ENCODE assay signal across 7 mouse cellular contexts in the genomic region with DNA sequence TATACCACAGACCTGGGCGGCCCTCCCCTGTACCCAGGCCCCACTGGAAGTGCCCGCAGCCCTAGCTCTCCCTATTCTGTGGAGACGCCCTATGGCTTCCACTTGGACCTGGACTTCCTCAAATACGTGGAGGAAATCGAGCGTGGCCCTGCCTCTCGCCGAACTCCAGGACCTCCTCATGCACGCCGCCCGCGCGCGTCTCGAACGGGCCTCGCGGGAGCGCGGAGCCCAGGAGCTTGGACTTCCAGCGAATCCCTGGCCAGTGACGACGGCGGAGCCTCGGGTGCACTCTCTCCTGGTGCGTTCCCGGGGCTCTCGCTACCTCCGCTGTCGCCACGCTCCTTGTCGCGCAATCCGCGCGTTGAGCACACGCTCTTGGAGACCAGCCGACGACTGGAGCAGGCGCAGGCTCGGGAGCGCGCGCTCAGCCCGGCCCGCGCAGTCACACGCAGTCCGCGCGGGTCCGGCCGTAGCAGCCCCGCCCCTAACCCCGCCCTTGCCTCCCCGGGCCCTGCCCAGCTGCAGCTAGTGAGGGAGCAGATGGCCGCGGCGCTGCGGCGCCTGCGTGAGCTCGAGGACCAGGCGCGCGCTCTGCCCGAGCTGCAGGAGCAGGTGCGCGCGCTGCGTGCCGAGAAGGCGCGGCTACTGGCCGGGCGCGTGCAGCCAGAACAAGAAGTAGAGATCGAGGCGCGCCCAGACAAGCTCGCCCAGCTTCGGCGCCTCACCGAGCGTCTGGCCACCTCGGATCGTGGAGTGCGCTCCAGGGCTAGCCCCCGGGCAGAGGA. TPM values are rescaled to one million over a fixed set of nuclear protein-coding genes. Genes with fewer than 3 reads are reported as not detected.
DNase-seq lines count a peak whose midpoint lies in the region; ATAC-seq lines count a peak whose summit lies in the region.

No protein-coding gene starts in this region.

- peaks cover 19% of the 10 kb centered on the region for H3K4me1 ChIP-seq in intestine, embryonic 15.5 days (replicated peaks)
- peaks cover 35% of the 10 kb centered on the region for H3K4me1 ChIP-seq in midbrain, embryonic 10.5 days

- under 1% methylated on average over 83 of the region's 89 CpGs for WGBS in intestine, embryonic 15.5 days
- WGBS in midbrain, embryonic 10.5 days, result under 1% methylated on average over 89 of the region's 89 CpGs

- intact Hi-C loops in left cerebral cortex, postnatal 25 days (cut with DNase I), result no loop called here

- H3K4me2 ChIP-seq in intestine, embryonic 15.5 days (replicated peaks), result peak overlapping the region; percentile 95

- H3K27me3 ChIP-seq in intestine, embryonic 15.5 days (replicated peaks), result no peaks in the 10 kb centered on the region
- 0 out of 2 replicates have a peak, but pooled peaks cover 4% of the 10 kb centered on the region for H3K27me3 ChIP-seq in midbrain, embryonic 10.5 days (ENCODE audit: low read depth, poor library complexity, severe bottlenecking)

- H3K36me3 ChIP-seq in intestine, embryonic 15.5 days, result peaks cover 24% of the 10 kb centered on the region
- peaks cover 44% of the 10 kb centered on the region for H3K36me3 ChIP-seq in midbrain, embryonic 10.5 days

- peak overlapping the region; percentile 54 for H3K4me3 ChIP-seq in intestine, embryonic 15.5 days (replicated peaks)
- H3K4me3 ChIP-seq in midbrain, embryonic 10.5 days, result peak overlapping the region; percentile 68

- ATAC-seq in intestine, embryonic 15.5 days, result peak; percentile 98

- no peaks in the 10 kb centered on the region for H3K9me3 ChIP-seq in intestine, embryonic 15.5 days
- H3K9me3 ChIP-seq in midbrain, embryonic 10.5 days (replicated peaks), result no peaks in the 10 kb centered on the region

- peak overlapping the region; percentile 73 for H3K9ac ChIP-seq in intestine, embryonic 15.5 days

- peak; percentile 79 to 80 for DNase-seq in adrenal gland, adult 18-20 months (ENCODE audit: low spot score in 2 of 2)
- DNase-seq in embryo, embryonic 11 days, result peak; percentile 99
- peak; percentile 95 for DNase-seq in gastrocnemius, postnatal 25 days
- peak; percentile 94 to 95 for DNase-seq in left cerebral cortex, postnatal 25 days (ENCODE audit: low spot score in 2 of 2)
- peak; percentile 95 for DNase-seq in midbrain, embryonic 10.5 days (ENCODE audit: low spot score)
- DNase-seq in right cerebral cortex, postnatal 4 days, result peak; percentile 90

- H3K27ac ChIP-seq in intestine, embryonic 15.5 days, result peak overlapping the region; percentile 88
- H3K27ac ChIP-seq in midbrain, embryonic 10.5 days (replicated peaks), result peak overlapping the region; percentile 89

RNA-seq across cellular contexts. Expression of gene Rps28, which starts 7.0 kb away (rescaled TPM):
- 1,000 to 10,000 TPM; 1,292 to 1,451 TPM for total RNA-seq in adrenal gland, adult 18-20 months (2021)
- total RNA-seq in gastrocnemius, postnatal 25 days (2021), result 100 to 1,000 TPM; 538 to 612 TPM
- polyA plus RNA-seq in intestine, embryonic 15.5 days (2015; fragmentation: Nextera tagmentation; extraction: Ambion mirVana), result 1,025 and 1,054 TPM in 2 replicates
- total RNA-seq in left cerebral cortex, postnatal 25 days (2021), result 100 to 1,000 TPM; 675 to 677 TPM
- 699 and 827 TPM in 2 replicates for polyA plus RNA-seq in midbrain, embryonic 10.5 days (2016; fragmentation: Nextera tagmentation; extraction: Ambion mirVana)

RNA-seq across cellular contexts. Expression of gene Ndufa7, which starts 7.0 kb away (rescaled TPM):
- 100 to 1,000 TPM; 487 to 498 TPM for total RNA-seq in adrenal gland, adult 18-20 months (2021)
- total RNA-seq in gastrocnemius, postnatal 25 days (2021), result 100 to 1,000 TPM; 326 to 339 TPM
- polyA plus RNA-seq in intestine, embryonic 15.5 days (2015; fragmentation: Nextera tagmentation; extraction: Ambion mirVana), result 492 and 540 TPM in 2 replicates
- total RNA-seq in left cerebral cortex, postnatal 25 days (2021), result 100 to 1,000 TPM; 196 to 205 TPM
- 496 and 518 TPM in 2 replicates for polyA plus RNA-seq in midbrain, embryonic 10.5 days (2016; fragmentation: Nextera tagmentation; extraction: Ambion mirVana)

RNA-seq across cellular contexts. Expression of gene Kank3, which starts 7.1 kb away (rescaled TPM):
- 10 to 100 TPM; 66.2 to 93.4 TPM for total RNA-seq in adrenal gland, adult 18-20 months (2021)
- 10 to 100 TPM; 18.5 to 20.7 TPM for total RNA-seq in gastrocnemius, postnatal 25 days (2021)
- polyA plus RNA-seq in intestine, embryonic 15.5 days (2015; fragmentation: Nextera tagmentation; extraction: Ambion mirVana), result 23.0 and 30.5 TPM in 2 replicates
- total RNA-seq in left cerebral cortex, postnatal 25 days (2021), result 10 to 100 TPM; 37.0 to 39.7 TPM
- 24.6 and 29.4 TPM in 2 replicates for polyA plus RNA-seq in midbrain, embryonic 10.5 days (2016; fragmentation: Nextera tagmentation; extraction: Ambion mirVana)

RNA-seq across cellular contexts. Expression of gene Cd320, which starts 25.5 kb away (rescaled TPM):
- 10 to 100 TPM; 24.0 to 39.7 TPM for total RNA-seq in adrenal gland, adult 18-20 months (2021)
- 10 to 100 TPM; 15.6 to 20.7 TPM for total RNA-seq in gastrocnemius, postnatal 25 days (2021)
- 53.3 and 61.3 TPM in 2 replicates for polyA plus RNA-seq in intestine, embryonic 15.5 days (2015; fragmentation: Nextera tagmentation; extraction: Ambion mirVana)
- 10 to 100 TPM; 28.1 to 28.3 TPM for total RNA-seq in left cerebral cortex, postnatal 25 days (2021)
- polyA plus RNA-seq in midbrain, embryonic 10.5 days (2016; fragmentation: Nextera tagmentation; extraction: Ambion mirVana), result 82.0 and 82.4 TPM in 2 replicates

RNA-seq across cellular contexts. Expression of gene Angptl4, which starts 35.7 kb away (rescaled TPM):
- 100 to 1,000 TPM in 1 of 2 experiments, 10 to 100 TPM in 1; 47.8 to 111 TPM for total RNA-seq in adrenal gland, adult 18-20 months (2021)
- total RNA-seq in gastrocnemius, postnatal 25 days (2021), result 10 to 100 TPM in 1 of 2 experiments, 1 to 10 TPM in 1; 8.1 to 13.3 TPM
- polyA plus RNA-seq in intestine, embryonic 15.5 days (2015; fragmentation: Nextera tagmentation; extraction: Ambion mirVana), result 20.7 and 23.4 TPM in 2 replicates
- 1 to 10 TPM; 3.9 to 4.1 TPM for total RNA-seq in left cerebral cortex, postnatal 25 days (2021)
- 17.7 and 20.7 TPM in 2 replicates for polyA plus RNA-seq in midbrain, embryonic 10.5 days (2016; fragmentation: Nextera tagmentation; extraction: Ambion mirVana)

Comparison
In these comparisons a context has a peak if more than half of its experiments do, and no peak if none do; other contexts are left out.
1. Peak in every context shown above with its lines: DNase-seq, ATAC-seq, H3K4me3 ChIP-seq and H3K27ac ChIP-seq.